Mouse (Mus musculus) bone marrow macrophage, adult 2 months (primary cell): ENCODE measurements around the gene Gm12184. TPM values are rescaled to one million over a fixed set of nuclear protein-coding genes. Genes with fewer than 3 reads are reported as not detected.
"Not testable (repeated sequence)": the region's sequence is repeated elsewhere in the genome, so short reads cannot be mapped to it uniquely, and the experiment has no call there.

ENCODE experiments used
- H3K27ac ChIP-seq: 2 replicates; pipeline ENCODE4 v1.5.1; 2012; ENCODE audit warnings: low read depth, low read length; ENCODE audit not compliant: insufficient read depth
- H3K4me1 ChIP-seq: 2 replicates; pipeline ENCODE4 v1.6.1; 2012; ENCODE audit warnings: low read length; ENCODE audit not compliant: control insufficient read depth, insufficient read depth
- H3K4me3 ChIP-seq: 2 replicates; pipeline ENCODE4 v1.5.1; 2012; ENCODE audit warnings: mild to moderate bottlenecking, low read length, moderate library complexity; ENCODE audit not compliant: insufficient read depth
- CTCF ChIP-seq: IDR thresholded peaks from 2 replicates; pipeline ENCODE4 v1.5.1; 2012; ENCODE audit warnings: low read depth, mild to moderate bottlenecking, low read length, moderate library complexity
- POLR2A ChIP-seq: IDR thresholded peaks from 2 replicates; pipeline ENCODE4 v1.6.1; 2012; ENCODE audit warnings: mild to moderate bottlenecking, low read depth, low read length, borderline replicate concordance
- polyA plus RNA-seq: library from polyadenylated mRNA; stranded (reverse); fragments of >200 nt; gene quantifications from 2 replicates; pipeline ENCODE4 v1.2.4, GENCODE M21; 2012; ENCODE audit not compliant: missing spikeins, insufficient read depth, insufficient read length

Gm12184 gene
- polyA plus RNA-seq: 4.8 and 11.3 TPM in 2 replicates

- not testable (repeated sequence) for H3K27ac ChIP-seq
- H3K4me3 ChIP-seq: peak within 1 kb of the TSS; percentile 58
- H3K4me1 ChIP-seq: peaks cover 11% of the 10 kb centered on the region
Observed at GRCm38 (mm10) chr11:48825979-48826751, at the start of gene Gm12184, which contains the start of gene Trim7. Gene Gm12184 (minus strand): TSS chr11:48826655. Gene Trim7 (plus strand): TSS chr11:48826140.

DNA sequence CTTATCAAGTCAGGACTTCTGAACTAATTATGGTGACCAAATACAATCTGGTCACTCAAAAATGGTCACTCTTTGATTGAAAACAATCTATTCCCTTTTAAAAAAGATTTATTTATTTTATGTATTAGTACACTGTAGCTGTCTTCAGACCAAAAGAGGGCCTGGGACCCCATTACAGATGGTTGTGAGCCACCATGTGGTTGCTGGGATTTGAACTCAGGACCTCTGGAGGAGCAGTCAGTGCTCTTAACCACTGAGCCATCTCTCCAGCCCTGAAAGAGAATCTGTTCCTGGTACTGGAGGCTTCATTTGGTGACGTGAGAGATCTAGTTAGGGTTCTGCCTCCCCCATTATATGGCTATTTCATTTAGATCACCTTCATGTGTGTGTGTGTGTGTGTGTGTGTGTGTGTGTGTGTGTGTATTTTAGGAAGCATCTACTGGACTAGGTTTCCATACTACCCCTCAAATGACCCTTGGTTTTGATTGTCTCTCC lies 48.9 kb upstream of the Gm12184 start:
- H3K4me3 ChIP-seq, H3K27ac ChIP-seq: not testable (repeated sequence)
- peaks cover 18% of the 10 kb centered on the region for H3K4me1 ChIP-seq

- no peak overlapping the region for H3K4me3 ChIP-seq
- TF ChIP-seq CTCF (no peak), POLR2A (no peak)
- H3K4me1 ChIP-seq: peaks cover 22% of the 10 kb centered on the region
- no peak overlapping the region for H3K27ac ChIP-seq
Observed at GRCm38 (mm10) chr11:48874465-48874864, 48.0 kb upstream of the Gm12184 start.

GRCm38 (mm10) chr11:48873591-48874290 lies 47.3 kb upstream of the Gm12184 start:
- no peak for TF ChIP-seq CTCF
- no peak for TF ChIP-seq POLR2A
- peaks cover 23% of the 10 kb centered on the region for H3K4me1 ChIP-seq
- no peak overlapping the region for H3K27ac ChIP-seq
- no peak overlapping the region for H3K4me3 ChIP-seq

GRCm38 (mm10) chr11:48872695-48873300 lies 46.3 kb upstream of the Gm12184 start:
- no peak for TF ChIP-seq POLR2A
- no peak for TF ChIP-seq CTCF
- peak overlapping the region; percentile 96 for H3K27ac ChIP-seq
- peak overlapping the region; percentile 79; the same call in 1 of the 2 replicates for H3K4me3 ChIP-seq
- H3K4me1 ChIP-seq: peaks cover 17% of the 10 kb centered on the region

DNA sequence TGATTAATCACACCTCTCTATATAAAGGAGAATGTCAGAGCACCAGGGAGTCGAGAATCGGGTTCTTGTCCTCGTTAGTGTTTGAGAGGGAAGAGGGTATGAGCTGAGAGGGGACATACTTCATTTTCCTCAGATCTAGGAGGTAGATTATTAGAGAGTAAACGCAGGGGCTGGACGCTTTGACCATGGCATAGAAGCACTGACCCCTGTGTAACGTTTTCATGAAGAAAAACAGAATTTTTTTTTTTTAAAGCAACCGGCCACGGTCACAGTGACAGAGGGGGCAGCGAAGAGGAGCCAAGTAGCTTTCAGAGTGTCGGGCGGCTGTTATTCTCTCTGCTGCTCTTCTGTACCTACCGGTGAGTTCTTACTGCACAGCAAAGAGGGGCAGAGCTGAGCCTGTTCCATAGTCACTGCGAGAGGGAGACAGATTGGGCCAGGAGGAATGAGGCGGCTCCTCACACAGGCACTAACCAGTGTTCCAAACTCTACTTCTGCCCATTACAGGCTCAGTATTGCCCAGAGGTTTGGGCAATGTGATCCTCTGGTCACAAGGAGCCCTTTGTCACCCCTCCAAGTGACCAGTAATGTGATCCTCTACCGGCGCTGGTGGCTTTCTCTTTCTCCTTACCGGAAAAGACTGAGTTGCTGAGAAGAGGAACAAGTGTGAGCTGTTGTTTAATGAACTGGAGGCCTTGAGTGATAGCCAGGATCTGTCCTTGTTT lies 45.5 kb upstream of the Gm12184 start:
- TF ChIP-seq CTCF: no peak
- no peak for TF ChIP-seq POLR2A
- Histone ChIP-seq H3K27ac (peak overlapping the region; percentile 96), H3K4me1 (peaks cover 17% of the 10 kb centered on the region), H3K4me3 (peak overlapping the region; percentile 79)

GRCm38 (mm10) chr11:48871201-48871772 lies 44.8 kb upstream of the Gm12184 start, which contains the start of gene Irgm1:
Gene Irgm1 (minus strand): TSS chr11:48871683.
- TF ChIP-seq CTCF (no peak), POLR2A (no peak)
- peak within 1 kb of the TSS; percentile 79 for H3K4me3 ChIP-seq
- peak within 1 kb of the TSS; percentile 96 for H3K27ac ChIP-seq
- H3K4me1 ChIP-seq: peaks cover 17% of the 10 kb centered on the region

DNA sequence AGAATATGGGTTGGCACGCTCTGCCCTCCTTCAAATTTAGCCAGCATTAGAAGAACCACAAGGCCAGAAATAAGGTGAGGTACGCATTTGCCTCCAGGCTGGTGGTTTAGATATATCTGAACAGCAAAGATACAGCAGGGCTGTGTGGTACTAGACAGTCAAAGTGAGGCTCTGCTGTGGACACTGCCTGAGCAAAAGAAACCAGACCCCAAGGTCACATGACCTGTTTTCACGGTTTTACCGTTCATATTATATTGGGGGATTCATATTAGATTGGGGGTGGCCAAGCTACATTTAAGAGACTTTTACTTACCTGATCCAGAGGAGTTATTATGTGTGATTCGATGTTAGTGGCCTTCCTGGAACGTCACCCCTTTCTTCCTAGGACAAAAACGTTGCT lies 44.3 kb upstream of the Gm12184 start:
- Histone ChIP-seq H3K4me1 (peaks cover 17% of the 10 kb centered on the region), H3K27ac (peak overlapping the region; percentile 96), H3K4me3 (peak overlapping the region; percentile 79)
- TF ChIP-seq POLR2A (no peak), CTCF (no peak)
